Mouse (Mus musculus) layer of hippocampus, adult 8-10 months (tissue): ENCODE measurements around the gene Fes. TPM values are rescaled to one million over a fixed set of nuclear protein-coding genes. Genes with fewer than 3 reads are reported as not detected.
A peak's percentile ranks its signal among the peaks of the same experiment; 100 is the strongest.

ENCODE experiments used
- DNase-seq, 2 experiments: peaks; one replicate each; pipeline ENCODE4 v3.0.0; 2022; ENCODE audit warnings: low spot score in 2 of 2
- total RNA-seq, 4 experiments: library from RNA; stranded (reverse); gene quantifications; 2 replicates each; pipeline ENCODE4 v1.2.4; 2022

Fes gene
- total RNA-seq, 4 experiments from 2014 or later, result 7.0 to 20.0 (median 14.1) TPM

GRCm38 (mm10) chr7:80375376-80376039 is 12.2 kb downstream of the Fes start:
- no peak for DNase-seq

- DNase-seq, result no peak
Measured at GRCm38 (mm10) chr7:80374733-80375132, 13.0 kb downstream of the Fes start.

- DNase-seq, result no peak
Measured at GRCm38 (mm10) chr7:80374280-80374679, 13.5 kb downstream of the Fes start.

- no peak for DNase-seq
Measured at GRCm38 (mm10) chr7:80373850-80374249, 13.9 kb downstream of the Fes start.

GRCm38 (mm10) chr7:80373352-80373751 is 14.4 kb downstream of the Fes start:
- no peak for DNase-seq

- DNase-seq, result no peak
Measured at GRCm38 (mm10) chr7:80372667-80373066, 15.1 kb downstream of the Fes start.

GRCm38 (mm10) chr7:80372166-80372565 is 15.6 kb downstream of the Fes start:
- no peak for DNase-seq

GRCm38 (mm10) chr7:80371041-80371751 is 16.6 kb downstream of the Fes start, which contains the start of gene Man2a2:
TSS of gene Man2a2 (minus strand) at chr7:80371375.
- peak in 1 of 2 experiments; percentile 70 for DNase-seq

GRCm38 (mm10) chr7:80370649-80371040 is 17.1 kb downstream of the Fes start:
- peak; percentile 79 to 81 for DNase-seq

GRCm38 (mm10) chr7:80369967-80370431 is 17.7 kb downstream of the Fes start:
- DNase-seq, result no peak

GRCm38 (mm10) chr7:80369461-80369860 is 18.3 kb downstream of the Fes start:
- DNase-seq, result no peak

GRCm38 (mm10) chr7:80368635-80369421 is 18.9 kb downstream of the Fes start:
- no peak for DNase-seq

- no peak for DNase-seq
Measured at GRCm38 (mm10) chr7:80368009-80368408, 19.7 kb downstream of the Fes start.

- DNase-seq, result no peak
Measured at GRCm38 (mm10) chr7:80367232-80367631, 20.5 kb downstream of the Fes start.

GRCm38 (mm10) chr7:80365759-80366158 is 22.0 kb downstream of the Fes start:
- no peak for DNase-seq

- DNase-seq, result no peak
Measured at GRCm38 (mm10) chr7:80360435-80360834, 27.3 kb downstream of the Fes start.

- no peak for DNase-seq
Measured at GRCm38 (mm10) chr7:80358039-80358438, 29.7 kb downstream of the Fes start.

GRCm38 (mm10) chr7:80357156-80357555 is 30.6 kb downstream of the Fes start:
- peak; percentile 46 to 67 for DNase-seq

GRCm38 (mm10) chr7:80356351-80356750 is 31.4 kb downstream of the Fes start:
- DNase-seq, result no peak

GRCm38 (mm10) chr7:80352920-80353319 is 34.8 kb downstream of the Fes start:
- no peak for DNase-seq

GRCm38 (mm10) chr7:80350808-80351207 is 36.9 kb downstream of the Fes start:
- no peak for DNase-seq
